Mouse (Mus musculus): Measurements from ENCODE around the gene Il31ra. TPM values are rescaled to one million over a fixed set of nuclear protein-coding genes. Genes with fewer than 3 reads are reported as not detected.

Il31ra gene
- polyA plus RNA-seq, 1 experiment from 2014 or later = 0.10 TPM

DNA sequence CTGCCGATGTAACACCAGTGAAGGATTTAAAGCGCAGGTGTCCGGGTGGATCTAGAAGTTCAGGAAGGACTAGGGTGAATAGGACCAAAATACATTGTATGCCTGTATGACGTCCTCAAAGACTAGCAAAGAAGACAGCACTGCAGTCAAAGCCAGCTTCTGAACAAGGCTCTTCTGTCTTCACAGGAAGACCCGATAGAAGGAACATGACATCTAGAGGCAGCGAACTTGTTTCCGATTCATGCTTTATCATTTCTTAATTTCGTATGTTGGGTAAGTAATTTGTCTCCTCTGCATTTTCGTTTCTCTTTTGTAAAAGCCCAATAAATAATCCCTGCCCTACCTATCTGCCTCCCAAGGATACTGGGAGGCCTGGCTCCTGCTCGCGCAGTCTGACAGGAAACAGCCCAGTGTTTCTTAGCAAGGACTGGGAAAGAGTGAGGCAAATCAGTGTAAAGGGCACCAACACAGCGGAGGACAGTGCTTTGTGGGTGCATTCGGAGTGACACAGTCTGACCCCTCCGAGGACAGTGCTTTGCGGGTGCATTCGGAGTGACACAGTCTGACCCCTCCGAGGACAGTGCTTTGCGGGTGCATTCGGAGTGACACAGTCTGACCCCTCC, 121.6 kb downstream of the Il31ra start:
- Histone ChIP-seq H3K27me3 (no peaks in the 10 kb centered on the region), H3K9ac (no peak overlapping the region), H3K9me3 (replicated peaks) (no peaks in the 10 kb centered on the region), H3K4me1 (peaks cover 4% of the 10 kb centered on the region; the same call in 1 of the 2 replicates), H3K4me2 (no peak overlapping the region), H3K36me3 (peaks cover 17% of the 10 kb centered on the region), H3K4me3 (replicated peaks) (no peak overlapping the region), H3K27ac (no peak overlapping the region)
- no peak for ATAC-seq (replicated peaks; ENCODE audit: low FRiP score)
- 78% methylated on average over 19 of the region's 19 CpGs for WGBS

DNA sequence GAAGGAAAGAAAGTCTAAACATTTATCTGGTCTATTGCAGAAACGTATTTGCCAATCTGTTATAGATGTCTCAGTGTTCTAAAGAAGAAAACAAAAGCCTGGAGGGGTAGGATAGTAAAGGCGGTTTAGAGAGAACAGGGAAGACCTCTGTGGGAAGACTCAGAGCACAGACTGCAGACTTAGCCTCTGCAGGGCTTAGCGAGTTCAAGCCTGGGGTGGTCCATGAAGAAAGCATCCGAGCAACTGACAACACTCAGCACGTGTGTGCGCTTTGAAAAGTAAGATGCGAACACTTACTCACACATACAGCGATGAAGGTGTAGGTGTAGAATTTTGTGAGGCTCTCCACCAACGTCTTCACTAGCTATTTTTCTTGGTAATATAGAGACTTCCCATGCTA, 123.0 kb downstream of the Il31ra start:
- 92% methylated on average over 9 of the region's 9 CpGs for WGBS
- H3K36me3 ChIP-seq = peaks cover 10% of the 10 kb centered on the region

More for the DNA sequence above, 123.0 kb downstream of the Il31ra start:
- H3K4me1 ChIP-seq = peaks cover 7% of the 10 kb centered on the region
- H3K9me3 ChIP-seq (replicated peaks) = no peaks in the 10 kb centered on the region
- H3K27me3 ChIP-seq = no peaks in the 10 kb centered on the region
- no peak overlapping the region for H3K9ac ChIP-seq
- no peak overlapping the region for H3K27ac ChIP-seq
- no peak overlapping the region for H3K4me3 ChIP-seq (replicated peaks)
- ATAC-seq (replicated peaks; ENCODE audit: low FRiP score) = no peak
- H3K4me2 ChIP-seq = no peak overlapping the region

Other genes starting within 250 kb of the Il31ra start
- 35.4 and 40.4 TPM in 2 replicates for gene Il6st, start 130.3 kb downstream of the Il31ra start, polyA plus RNA-seq (2015; fragmentation: Nextera tagmentation; extraction: Ambion mirVana)
- gene Ddx4, start 58.1 kb upstream of the Il31ra start, polyA plus RNA-seq (2015; fragmentation: Nextera tagmentation; extraction: Ambion mirVana) = 0.28 and 0.49 TPM in 2 replicates
- 14.7 and 15.2 TPM in 2 replicates for gene Slc38a9, start 66.4 kb upstream of the Il31ra start, polyA plus RNA-seq (2015; fragmentation: Nextera tagmentation; extraction: Ambion mirVana)
- gene Plpp1, start 206.4 kb upstream of the Il31ra start, polyA plus RNA-seq (2015; fragmentation: Nextera tagmentation; extraction: Ambion mirVana) = 78.7 and 94.8 TPM in 2 replicates